Mouse (Mus musculus) left cerebral cortex, adult 8-10 months (tissue): Measurements from ENCODE around the gene Def8. TPM values are rescaled to one million over a fixed set of nuclear protein-coding genes. Genes with fewer than 3 reads are reported as not detected.
"Not testable (repeated sequence)": the region's sequence is repeated elsewhere in the genome, so short reads cannot be mapped to it uniquely, and the experiment has no call there.

Source experiments
- DNase-seq, 2 experiments: peaks; one replicate each; pipeline ENCODE4 v3.0.0; 2022; ENCODE audit warnings: low spot score in 2 of 2
- total RNA-seq, 4 experiments: library from RNA; stranded (reverse); gene quantifications; 2 replicates each; pipeline ENCODE4 v1.2.4; 2022

Gene Def8
- total RNA-seq, 4 experiments from 2014 or later, result 54.1 to 61.0 (median 57.0) TPM

GRCm38 (mm10) chr8:123432381-123432780 is 9.1 kb downstream of the Def8 start:
- DNase-seq, result no peak

GRCm38 (mm10) chr8:123433241-123433974 is 10.1 kb downstream of the Def8 start:
- not testable (repeated sequence) for DNase-seq

GRCm38 (mm10) chr8:123441788-123442187 is 18.5 kb downstream of the Def8 start:
- no peak for DNase-seq

DNA sequence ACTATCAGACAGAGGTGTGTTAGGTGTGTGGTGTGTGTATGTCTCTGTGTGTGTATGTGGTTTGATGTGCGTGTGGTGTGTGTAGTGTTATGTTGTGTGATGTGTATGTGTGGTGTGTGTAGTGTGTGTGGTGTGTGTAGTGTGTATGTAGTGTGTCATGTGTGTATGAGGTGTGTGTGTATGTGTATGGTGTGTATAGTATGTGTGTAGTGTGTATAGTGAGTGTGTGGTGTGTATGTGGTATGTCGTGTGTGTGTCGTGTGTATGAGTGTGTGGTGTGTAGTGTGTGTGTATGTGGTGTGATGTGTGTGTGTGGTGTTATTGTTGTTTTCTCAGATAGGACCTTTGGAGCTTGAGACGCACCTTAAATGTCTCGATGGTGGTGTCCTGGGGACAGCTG is 19.0 kb downstream of the Def8 start:
- DNase-seq, result no peak

DNA sequence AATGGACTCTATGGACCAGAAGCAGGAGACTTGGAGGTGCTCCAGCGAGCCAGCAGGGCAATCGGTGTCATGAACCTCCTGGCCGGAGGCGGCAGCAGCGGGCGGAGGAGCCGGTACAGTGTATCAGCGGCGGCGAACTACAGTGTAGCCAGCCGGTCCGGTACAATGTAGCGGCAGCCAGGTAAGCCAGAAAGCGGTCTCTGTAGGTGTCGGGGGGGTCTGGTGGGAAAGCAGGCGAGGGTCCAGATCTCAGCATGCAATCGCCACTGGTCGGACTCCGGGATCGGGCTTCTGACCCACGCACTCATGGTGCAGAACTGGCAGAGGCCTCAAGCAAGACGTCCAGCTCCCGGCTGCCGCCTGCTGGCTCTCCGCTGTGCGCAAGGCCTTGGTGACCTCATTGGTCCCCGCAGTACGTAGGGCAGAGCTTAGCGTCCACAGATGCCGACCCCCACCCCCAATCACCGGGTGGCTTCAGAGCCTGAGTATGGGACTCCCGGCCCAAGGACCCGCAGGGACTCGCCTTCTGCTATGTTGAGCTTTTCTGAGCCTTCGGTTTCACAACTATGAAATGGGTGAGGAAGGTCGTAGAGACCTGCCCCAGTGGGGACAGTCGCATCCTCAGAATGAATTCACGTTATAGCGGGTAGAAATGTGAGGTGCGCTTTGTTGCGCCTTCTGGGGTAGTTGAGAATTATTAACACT is 19.7 kb downstream of the Def8 start:
- DNase-seq, result peak; percentile 90 to 93

DNA sequence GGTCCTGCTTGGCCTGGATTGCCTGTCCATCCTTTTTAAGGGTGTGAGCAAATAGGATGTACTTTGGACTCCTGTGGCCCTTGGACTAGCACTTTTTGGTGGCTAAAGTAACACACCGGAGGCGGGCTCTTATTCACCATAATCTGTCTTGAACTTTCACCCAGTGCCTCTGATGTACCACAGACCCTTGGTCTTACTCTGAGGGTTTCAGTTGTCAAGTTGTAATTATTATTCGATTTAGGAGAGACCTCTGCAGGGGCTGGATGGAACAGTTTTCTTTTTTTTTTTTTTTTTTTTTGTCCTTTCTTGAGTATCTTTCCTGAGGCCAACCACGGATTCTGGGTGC is 20.2 kb downstream of the Def8 start:
- DNase-seq, result no peak

- DNase-seq, result no peak
These were observed 20.8 kb downstream of the Def8 start for GRCm38 (mm10) chr8:123444131-123444530.

DNA sequence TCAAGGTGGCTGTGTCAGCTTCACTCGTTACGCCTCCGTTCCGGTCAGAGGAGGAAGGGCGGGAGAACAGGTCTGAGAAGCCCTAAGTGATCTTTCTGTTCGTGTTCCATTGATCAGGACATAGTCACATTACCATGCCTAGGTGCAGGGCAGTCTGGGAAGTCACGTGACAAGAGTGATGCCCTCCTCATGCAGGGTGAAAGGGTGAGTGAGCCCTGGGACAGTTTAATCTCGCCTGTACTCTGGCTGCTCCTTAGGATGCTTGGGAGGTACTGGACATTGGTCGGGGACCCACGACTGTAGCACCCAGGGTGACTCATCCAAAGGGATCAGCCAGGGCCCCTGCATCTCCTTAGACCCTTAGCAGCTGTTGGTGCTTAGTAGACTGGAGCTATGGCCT is 22.7 kb downstream of the Def8 start:
- DNase-seq, result no peak

GRCm38 (mm10) chr8:123446799-123447198 is 23.5 kb downstream of the Def8 start:
- DNase-seq, result no peak

DNA sequence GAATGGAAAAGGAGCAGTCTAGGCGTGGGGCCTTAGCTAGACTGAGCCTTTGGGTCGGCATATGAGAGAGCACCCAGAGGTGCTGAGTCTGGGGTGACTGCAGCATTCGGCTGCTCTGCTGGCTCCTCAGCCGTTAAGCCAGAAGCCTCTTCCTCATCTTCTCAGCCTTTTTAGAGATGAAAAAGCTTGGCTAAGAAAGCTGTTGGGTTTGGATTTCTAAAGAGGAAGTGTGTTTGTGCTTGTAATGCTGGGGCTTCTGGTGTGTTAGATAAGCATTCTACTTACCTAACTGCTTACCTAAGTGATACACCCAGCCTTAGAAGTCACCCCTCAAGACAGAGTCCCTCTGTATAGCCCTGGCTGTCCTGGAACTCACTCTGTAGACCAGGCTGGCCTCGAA is 27.5 kb downstream of the Def8 start:
- DNase-seq, result no peak

DNA sequence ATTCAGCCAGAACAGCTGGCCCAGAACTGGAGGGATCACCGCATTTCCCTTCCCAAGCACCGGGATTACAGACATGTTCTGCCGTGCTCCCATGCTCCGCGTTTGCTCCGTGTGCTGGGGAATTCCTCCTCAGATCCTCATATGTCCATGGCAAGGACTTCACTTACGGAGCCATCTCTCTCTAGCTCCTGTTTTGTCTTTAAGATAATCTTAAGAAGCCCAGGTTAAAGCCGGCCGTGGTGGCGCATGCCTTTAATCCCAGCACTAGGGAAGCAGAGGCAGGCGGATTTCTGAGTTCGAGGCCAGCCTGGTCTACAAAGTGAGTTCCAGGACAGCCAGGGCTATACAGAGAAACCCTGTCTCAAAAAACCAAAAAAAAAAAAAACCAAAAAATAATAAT is 28.4 kb downstream of the Def8 start:
- not testable (repeated sequence) for DNase-seq

DNA sequence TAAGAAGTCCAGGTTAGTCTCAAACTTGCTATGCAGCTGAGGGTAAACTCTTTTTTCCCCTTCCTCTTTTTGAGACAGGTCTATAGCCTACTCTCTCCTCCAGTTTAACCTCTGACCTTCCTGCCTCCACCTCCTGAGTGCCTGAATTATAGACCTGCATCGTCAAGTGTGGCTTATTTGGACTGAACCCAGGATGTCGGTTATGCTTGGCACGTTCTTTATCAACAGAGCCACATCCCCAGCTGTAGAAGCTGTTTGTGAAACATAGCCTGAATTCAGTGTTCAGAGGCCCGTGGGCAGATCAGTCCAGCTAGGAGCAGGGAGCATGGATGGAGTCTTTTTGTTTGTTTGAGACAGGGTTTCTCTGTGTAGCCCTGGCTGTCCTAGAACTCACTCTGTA is 28.8 kb downstream of the Def8 start:
- no peak for DNase-seq

DNA sequence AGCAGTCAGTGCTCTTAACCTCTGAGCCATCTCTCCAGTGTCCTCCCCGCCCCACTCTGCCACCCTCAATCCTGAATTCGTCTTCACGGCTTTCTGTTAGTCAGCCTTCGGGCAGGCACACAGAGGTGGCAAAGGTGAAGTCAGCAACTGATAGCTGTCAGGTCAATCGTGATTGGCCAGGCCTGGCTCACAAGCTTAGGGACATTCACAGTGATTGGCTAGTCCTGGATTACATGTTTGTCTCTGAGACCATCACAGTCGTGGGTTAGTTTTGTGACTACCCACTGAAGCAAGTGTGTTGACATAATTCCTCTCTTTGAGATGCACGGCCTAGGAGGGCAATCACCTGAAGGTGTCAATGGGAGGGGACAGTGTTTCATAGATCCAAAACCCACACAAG is 30.0 kb downstream of the Def8 start:
- DNase-seq, result no peak

- DNase-seq, result no peak
These were observed 30.6 kb downstream of the Def8 start for GRCm38 (mm10) chr8:123453951-123454350.

GRCm38 (mm10) chr8:123454559-123454958 is 31.2 kb downstream of the Def8 start:
- no peak for DNase-seq

DNA sequence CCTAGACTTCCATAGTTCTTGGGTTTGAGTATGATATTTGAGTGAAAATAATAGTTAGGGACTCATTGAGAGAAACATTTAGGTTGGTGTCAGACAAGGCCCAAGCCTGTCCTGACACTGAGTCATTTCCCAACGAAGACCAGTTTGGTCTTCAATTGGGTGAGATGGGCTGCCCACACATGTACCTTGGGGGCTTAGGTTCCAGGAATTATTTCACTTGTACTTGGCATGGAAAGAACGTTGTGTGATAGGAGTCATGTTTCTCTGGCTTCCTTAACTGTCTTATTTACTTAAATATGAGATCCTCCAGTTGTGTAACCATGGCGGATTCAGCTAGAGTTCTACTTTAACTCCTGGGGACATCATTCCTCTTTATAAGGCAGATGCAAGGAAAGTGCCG is 40.3 kb downstream of the Def8 start:
- no peak for DNase-seq

- DNase-seq, result no peak
These were observed 44.1 kb downstream of the Def8 start for GRCm38 (mm10) chr8:123467476-123467875.

DNA sequence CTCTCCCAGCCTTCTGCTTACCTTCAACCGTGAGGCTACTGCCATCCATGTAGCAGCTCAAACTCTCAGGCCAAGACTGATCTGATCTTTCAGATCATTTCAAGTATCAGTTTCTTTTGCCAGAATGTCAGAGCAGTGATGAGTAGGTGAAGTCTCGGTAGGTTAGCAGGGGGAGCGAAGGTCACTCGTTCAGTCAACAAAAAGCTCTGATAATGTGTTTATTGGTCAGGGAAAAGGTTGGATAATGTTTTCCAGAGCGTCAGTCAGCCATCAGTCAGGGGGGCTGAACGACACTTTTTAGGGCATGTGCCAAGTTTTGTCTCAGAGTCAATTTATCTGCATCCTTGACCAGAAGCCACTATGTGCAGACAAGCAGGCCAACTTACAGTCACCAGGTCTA is 49.7 kb downstream of the Def8 start:
- DNase-seq, result not testable (repeated sequence)

DNA sequence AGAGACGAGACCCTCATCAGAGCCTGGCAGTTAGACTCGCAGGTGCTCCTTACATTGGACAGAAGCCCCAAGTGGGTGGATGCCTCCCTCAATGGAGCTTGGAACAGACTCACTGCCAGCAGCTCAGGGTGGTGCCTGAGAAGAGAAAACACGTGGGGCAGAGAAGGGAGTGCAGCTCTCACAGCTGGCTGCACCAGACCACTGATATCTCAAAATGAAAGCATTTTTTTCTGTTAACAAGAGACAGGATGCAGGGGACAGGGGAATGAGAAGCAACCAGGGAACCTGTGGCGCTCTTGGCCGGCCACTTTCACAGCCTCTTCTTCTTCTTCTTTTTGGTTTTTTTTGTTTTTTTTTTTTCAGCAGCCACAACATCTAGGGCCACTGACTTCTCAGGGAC is 51.2 kb downstream of the Def8 start:
- DNase-seq, result not testable (repeated sequence)

GRCm38 (mm10) chr8:123476911-123477736 is 53.8 kb downstream of the Def8 start:
- no peak for DNase-seq

DNA sequence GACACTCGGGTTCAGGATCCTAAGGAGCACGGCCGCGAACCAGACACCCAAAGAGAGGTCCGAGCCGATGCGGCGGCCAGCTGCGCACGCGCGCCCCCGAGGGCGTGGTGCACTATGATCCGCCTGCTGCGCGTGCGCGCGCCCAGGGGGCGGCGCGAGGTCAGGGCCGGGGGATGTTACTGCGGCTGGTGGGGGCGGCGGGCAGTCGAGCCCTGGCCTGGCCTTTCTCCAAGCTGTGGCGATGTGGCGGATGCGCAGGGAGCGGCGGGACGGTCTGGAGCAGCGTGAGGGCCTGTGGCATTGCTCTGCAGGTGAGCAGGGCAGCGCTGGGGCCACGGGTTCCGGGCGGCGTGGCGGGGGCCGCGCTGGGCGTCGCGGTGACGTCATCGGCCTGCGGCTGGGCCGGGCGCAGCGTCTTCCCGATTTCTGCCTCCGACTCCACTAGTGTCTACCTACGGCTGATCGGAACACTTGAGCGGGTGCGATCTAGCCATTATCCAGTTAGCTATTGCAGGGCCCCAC is 54.5 kb downstream of the Def8 start, which contains the start of gene Afg3l1:
Gene Afg3l1, plus strand, starts transcription at position 167 of the 522 bp plus-strand sequence.
- peak; percentile 91 to 95 for DNase-seq
